Mouse (Mus musculus) left cerebral cortex, adult 2 months (tissue): ENCODE results near the gene Luzp1. TPM values are rescaled to one million over a fixed set of nuclear protein-coding genes. Genes with fewer than 3 reads are reported as not detected.

Experiments used
- DNase-seq, 2 experiments: peaks; one replicate each; pipeline ENCODE4 v3.0.0; 2021 to 2022; ENCODE audit warnings: low spot score in 2 of 2, mixed read lengths in 1 of 2; ENCODE audit errors: extremely low spot score in 1 of 2
- H3K27ac ChIP-seq: fragments of 200-600 bp; 2 replicates; pipeline ENCODE4 v1.8.1; 2022
- H3K4me3 ChIP-seq: fragments of 200-600 bp; 2 replicates; pipeline ENCODE4 v1.8.1; 2022
- CTCF ChIP-seq: fragments of 200-600 bp; IDR thresholded peaks from 2 replicates; pipeline ENCODE4 v1.8.1; 2022; ENCODE audit warnings: antibody characterized with exemption, mild to moderate bottlenecking, moderate library complexity
- intact Hi-C: fragments of 180-260 bp; cut with DNase I; formaldehyde crosslinking; loops from one replicate; pipeline ENCODE4 v1.15.1; 2025
- total RNA-seq, 2 experiments: library from RNA; stranded (reverse); gene quantifications; 2 replicates each; pipeline ENCODE4 v1.2.3; 2021

Gene Luzp1
- total RNA-seq, 2 experiments from 2014 or later = 82.0 to 88.2 TPM

- no peak for DNase-seq
- TF ChIP-seq CTCF = no peak
- intact Hi-C loops = loop anchor here (5.0 kb wide), 1 partner anchor 78 kb away; no protein-coding TSS in a partner anchor
- H3K4me3 ChIP-seq = no peak overlapping the region
- no peak overlapping the region for H3K27ac ChIP-seq
These were observed 19.3 kb upstream of the Luzp1 start for GRCm38 (mm10) chr4:136450271-136450670.

GRCm38 (mm10) chr4:136451564-136451963, 18.0 kb upstream of the Luzp1 start:
- DNase-seq = no peak
- H3K4me3 ChIP-seq = no peak overlapping the region
- intact Hi-C loops = loop anchor here (5.0 kb wide), 1 partner anchor 79 kb away; no protein-coding TSS in a partner anchor
- no peak for TF ChIP-seq CTCF
- H3K27ac ChIP-seq = no peak overlapping the region

GRCm38 (mm10) chr4:136452286-136452685, 17.3 kb upstream of the Luzp1 start:
- H3K4me3 ChIP-seq = no peak overlapping the region
- intact Hi-C loops = loop anchor here (5.0 kb wide), 1 partner anchor 80 kb away; no protein-coding TSS in a partner anchor
- H3K27ac ChIP-seq = no peak overlapping the region

DNA sequence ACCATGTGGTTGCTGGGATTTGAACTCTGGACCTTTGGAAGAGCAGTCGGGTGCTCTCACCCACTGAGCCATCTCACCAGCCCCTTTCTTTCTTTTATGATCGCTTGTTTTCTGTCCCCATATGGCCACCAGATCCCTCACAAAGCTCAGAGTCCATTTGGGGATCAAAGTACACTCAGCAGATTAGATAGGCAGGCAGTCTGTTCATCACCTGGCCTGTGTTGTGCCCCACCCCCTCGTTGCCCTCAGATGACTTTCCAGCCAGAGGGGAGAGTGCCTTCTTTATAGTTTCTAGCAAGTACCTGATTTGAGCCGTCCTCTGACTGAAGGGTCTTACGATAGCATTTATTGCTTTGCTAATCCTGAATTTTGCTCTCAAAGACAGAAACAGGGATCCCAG, 16.8 kb upstream of the Luzp1 start:
- intact Hi-C loops = loop anchor here (5.0 kb wide), 1 partner anchor 80 kb away; no protein-coding TSS in a partner anchor

More at GRCm38 (mm10) chr4:136452286-136452685, 17.3 kb upstream of the Luzp1 start:
- DNase-seq = no peak
- no peak for TF ChIP-seq CTCF

GRCm38 (mm10) chr4:136454850-136455260, 14.7 kb upstream of the Luzp1 start:
- no peak overlapping the region for H3K27ac ChIP-seq
- peak overlapping the region; percentile 38 for H3K4me3 ChIP-seq
- intact Hi-C loops = loop anchor here (1.0 to 5.0 kb wide), 4 partner anchors 71 to 166 kb away; partner anchors contain the start of gene Kdm1a
- peak; percentile 94 for TF ChIP-seq CTCF
- DNase-seq = peak; percentile 69 to 81

More for the DNA sequence above, 16.8 kb upstream of the Luzp1 start:
- no peak for DNase-seq
- TF ChIP-seq CTCF = no peak
- Histone ChIP-seq H3K4me3 (no peak overlapping the region), H3K27ac (no peak overlapping the region)

DNA sequence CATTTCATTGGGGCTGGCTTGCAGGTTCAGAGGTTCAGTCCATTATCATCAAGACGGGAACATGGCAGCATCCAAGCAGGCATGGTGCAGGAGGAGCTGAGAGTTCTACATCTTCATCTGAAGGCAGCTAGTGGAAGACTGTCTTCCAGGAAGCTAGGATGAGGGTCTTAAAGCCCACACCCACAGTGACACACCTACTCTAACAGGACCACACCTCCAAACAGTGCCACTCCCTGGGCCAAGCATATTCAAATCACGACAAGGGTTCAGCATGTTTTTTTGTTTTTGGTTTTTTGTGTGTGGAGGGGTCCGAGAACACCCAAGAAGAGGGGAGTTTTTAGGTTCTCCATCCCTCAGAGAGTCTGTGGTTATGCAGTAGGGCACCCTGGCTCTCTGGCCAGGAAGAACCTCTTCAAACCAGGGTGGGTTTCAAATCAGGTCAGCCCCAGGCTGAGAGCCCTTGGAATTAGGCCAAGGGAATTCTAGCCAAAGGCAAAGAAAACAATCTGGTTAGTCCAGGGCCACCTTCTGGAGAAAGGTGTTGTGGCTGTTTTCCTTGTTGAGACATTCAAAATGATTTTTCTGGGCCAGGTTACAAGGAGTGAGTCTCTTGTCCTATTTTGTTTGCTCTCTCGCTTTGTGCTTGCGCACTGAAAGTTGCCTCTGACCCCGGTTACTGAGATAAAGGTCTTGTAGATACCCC, 12.9 kb upstream of the Luzp1 start:
- Histone ChIP-seq H3K27ac (no peak overlapping the region), H3K4me3 (no peak overlapping the region)
- TF ChIP-seq CTCF = no peak
- DNase-seq = no peak
- intact Hi-C loops = loop anchor here (5.0 kb wide), 1 partner anchor 146 kb away; the partner anchor contains the start of gene Kdm1a

GRCm38 (mm10) chr4:136458276-136458675, 11.3 kb upstream of the Luzp1 start:
- intact Hi-C loops = loop anchor here (5.0 kb wide), 1 partner anchor 144 kb away; the partner anchor contains the start of gene Kdm1a
- H3K27ac ChIP-seq = no peak overlapping the region
- no peak for TF ChIP-seq CTCF
- DNase-seq = no peak
- H3K4me3 ChIP-seq = no peak overlapping the region

DNA sequence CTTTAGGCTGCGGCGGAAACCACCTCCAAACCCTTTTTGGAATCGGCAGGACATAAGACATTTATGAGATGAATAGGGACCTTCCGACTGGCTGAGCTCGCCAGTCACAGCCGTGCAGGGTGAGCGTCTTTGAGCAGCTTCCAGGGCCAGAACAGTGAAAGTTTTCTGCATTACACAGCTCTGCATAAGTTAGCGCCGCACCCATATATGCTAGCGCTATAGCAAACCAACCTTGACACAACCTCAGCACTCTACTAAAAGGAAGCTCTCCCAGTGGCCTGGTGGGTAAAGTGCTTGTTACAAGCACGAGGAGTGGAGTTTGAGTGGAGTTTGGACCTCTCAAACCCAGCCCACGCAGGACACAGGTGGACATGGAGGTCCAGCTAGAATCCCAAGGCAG, 10.4 kb upstream of the Luzp1 start:
- Histone ChIP-seq H3K27ac (no peak overlapping the region), H3K4me3 (no peak overlapping the region)
- no peak for TF ChIP-seq CTCF
- intact Hi-C loops = loop anchor here (5.0 kb wide), 1 partner anchor 143 kb away; the partner anchor contains the start of gene Kdm1a
- DNase-seq = no peak

- DNase-seq = no peak
- Histone ChIP-seq H3K4me3 (no peak overlapping the region), H3K27ac (no peak overlapping the region)
- no peak for TF ChIP-seq CTCF
- intact Hi-C loops = no loop called here
These were observed 8.4 kb upstream of the Luzp1 start for GRCm38 (mm10) chr4:136461206-136461605.

GRCm38 (mm10) chr4:136461761-136462085, 7.8 kb upstream of the Luzp1 start:
- DNase-seq = no peak
- TF ChIP-seq CTCF = no peak
- Histone ChIP-seq H3K27ac (peak overlapping the region; percentile 81), H3K4me3 (peak overlapping the region; percentile 80)
- intact Hi-C loops = no loop called here

DNA sequence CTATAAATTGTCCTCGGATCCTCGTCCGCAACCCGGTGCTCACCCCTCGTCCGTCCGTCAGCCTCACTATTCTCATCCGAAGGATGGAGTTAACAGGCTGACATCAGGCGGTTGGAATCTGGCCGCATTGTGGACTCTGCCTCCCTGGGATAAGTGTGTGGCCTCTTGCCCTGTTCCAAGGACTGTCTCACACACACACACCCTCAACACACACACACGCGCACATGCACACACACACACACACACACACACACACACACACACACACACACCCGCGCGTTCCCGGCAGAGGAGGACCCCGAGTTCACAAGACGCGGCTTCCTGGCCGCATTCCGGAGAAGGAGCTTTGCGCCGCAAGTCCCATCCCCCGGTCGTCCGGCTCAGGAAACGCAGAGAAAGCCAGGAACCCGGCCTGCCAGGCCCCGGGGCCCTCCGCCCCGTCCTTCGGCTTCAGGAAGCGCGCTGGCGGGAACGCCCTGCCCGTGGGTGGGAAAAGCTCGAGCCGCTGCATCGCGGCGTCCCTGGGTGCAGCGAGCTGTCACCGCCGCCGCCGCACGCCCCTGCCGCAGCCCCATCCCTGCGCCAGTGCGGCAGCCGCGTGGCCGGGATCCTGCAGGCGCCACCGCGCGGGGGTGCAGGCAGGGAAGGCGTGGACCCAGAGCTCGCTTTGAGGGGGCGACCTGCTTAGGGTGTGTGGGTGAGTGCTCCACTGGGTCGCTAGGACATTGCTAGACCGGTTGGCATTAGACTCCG, 7.3 kb upstream of the Luzp1 start, which contains the start of gene 6030445D17Rik:
Gene 6030445D17Rik, plus strand, starts transcription at position 165 of the 753 bp plus-strand sequence.
- TF ChIP-seq CTCF = no peak; the same call in 1 of the 2 replicates
- Histone ChIP-seq H3K4me3 (peak within 1 kb of the TSS; percentile 80), H3K27ac (peak within 1 kb of the TSS; percentile 81)
- intact Hi-C loops = no loop called here
- DNase-seq = peak; percentile 73

DNA sequence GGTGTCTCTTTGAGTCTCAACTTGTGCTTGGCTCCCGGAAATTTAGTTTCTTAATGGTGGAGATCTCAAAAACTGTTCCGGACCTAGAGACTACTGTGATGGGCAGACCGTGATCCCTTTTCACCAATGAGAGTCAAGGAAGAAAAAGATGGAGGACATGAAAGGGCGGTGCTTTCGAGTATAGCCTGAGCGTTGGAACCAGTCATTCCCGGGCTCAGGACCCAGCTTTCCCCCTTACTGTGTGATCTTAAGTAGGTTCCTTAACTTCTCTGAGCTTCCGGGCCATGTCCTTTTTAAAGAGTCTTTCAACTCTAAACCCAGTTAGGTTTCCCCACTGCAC, 6.8 kb upstream of the Luzp1 start:
- H3K4me3 ChIP-seq = peak overlapping the region; percentile 80
- intact Hi-C loops = no loop called here
- H3K27ac ChIP-seq = peak overlapping the region; percentile 66
- no peak for DNase-seq
- TF ChIP-seq CTCF = no peak
